Mouse (Mus musculus) erythroblast, embryonic 14.5 days (primary cell): ENCODE measurements around the gene Pts. TPM values are rescaled to one million over a fixed set of nuclear protein-coding genes. Genes with fewer than 3 reads are reported as not detected.

Source experiments
- H3K27me3 ChIP-seq: 2 replicates; pipeline ENCODE4 v1.6.1; 2012; ENCODE audit warnings: inconsistent platforms; ENCODE audit not compliant: control insufficient read depth
- H3K36me3 ChIP-seq: 2 replicates; pipeline ENCODE4 v1.6.1; 2012; ENCODE audit warnings: mild to moderate bottlenecking, inconsistent platforms; ENCODE audit not compliant: control insufficient read depth
- H3K4me1 ChIP-seq: 2 replicates; pipeline ENCODE4 v1.6.1; 2012; ENCODE audit warnings: inconsistent platforms; ENCODE audit not compliant: control insufficient read depth
- H3K4me3 ChIP-seq: replicated peaks from 2 replicates; pipeline ENCODE3; 2012; ENCODE audit warnings: moderate library complexity, mild to moderate bottlenecking, inconsistent platforms
- H3K9me3 ChIP-seq: 2 replicates; pipeline ENCODE4 v1.6.1; 2012; ENCODE audit warnings: low read length, inconsistent platforms, mixed read lengths; ENCODE audit not compliant: control insufficient read depth
- GATA1 ChIP-seq: IDR thresholded peaks from 2 replicates; pipeline ENCODE4 v1.6.1; 2012; ENCODE audit warnings: low read length, inconsistent platforms, mixed read lengths
- TAL1 ChIP-seq: IDR thresholded peaks from 3 replicates; pipeline ENCODE4 v1.6.1; 2012; ENCODE audit warnings: low read length, inconsistent platforms, mixed read lengths
- polyA plus RNA-seq: library from polyadenylated mRNA; stranded (reverse); fragments of >175 nt; gene quantifications from 2 replicates; pipeline ENCODE4 v1.2.3, GENCODE M21; 2012

Gene Pts
- 0.35 and 0.37 TPM in 2 replicates for polyA plus RNA-seq

DNA sequence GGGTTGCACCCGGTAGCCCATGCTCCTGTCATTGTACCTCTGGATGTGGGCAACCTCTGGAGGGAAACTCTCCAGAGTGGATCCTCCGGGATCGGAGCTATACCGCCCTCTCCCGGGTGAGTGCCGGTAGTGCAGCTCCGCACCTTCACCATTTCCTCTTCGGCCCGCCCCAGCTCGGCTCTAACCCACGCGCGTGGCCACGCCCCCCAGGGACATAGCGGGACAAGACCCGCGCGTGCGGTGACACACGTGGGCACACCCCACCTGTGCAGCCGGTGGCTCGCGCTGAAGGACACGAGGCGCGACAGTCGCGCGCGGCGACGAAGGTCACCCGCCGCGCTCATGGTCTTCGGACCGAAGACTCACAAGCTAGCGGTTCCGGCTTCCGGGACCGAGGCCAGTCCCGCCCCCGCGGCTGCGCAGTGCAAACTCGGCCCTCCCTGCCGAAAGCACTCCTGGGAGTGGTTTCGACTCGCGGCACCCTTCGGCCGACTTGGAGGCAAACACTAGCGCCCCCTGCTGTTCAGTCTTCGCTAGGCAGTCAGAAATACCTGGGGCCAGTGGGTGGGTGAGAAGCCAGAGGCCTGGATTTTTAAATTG is at the start of gene Pts:
Gene Pts, minus strand, starts transcription at position 432 of the 600 bp plus-strand sequence.
- Histone ChIP-seq H3K36me3 (peaks cover 16% of the 10 kb centered on the region), H3K4me3 (peak within 1 kb of the TSS; percentile 78), H3K27me3 (no peaks in the 10 kb centered on the region), H3K9me3 (no peaks in the 10 kb centered on the region), H3K4me1 (peaks cover 19% of the 10 kb centered on the region)
- TF ChIP-seq TAL1, result no peak
- TF ChIP-seq GATA1, result no peak

DNA sequence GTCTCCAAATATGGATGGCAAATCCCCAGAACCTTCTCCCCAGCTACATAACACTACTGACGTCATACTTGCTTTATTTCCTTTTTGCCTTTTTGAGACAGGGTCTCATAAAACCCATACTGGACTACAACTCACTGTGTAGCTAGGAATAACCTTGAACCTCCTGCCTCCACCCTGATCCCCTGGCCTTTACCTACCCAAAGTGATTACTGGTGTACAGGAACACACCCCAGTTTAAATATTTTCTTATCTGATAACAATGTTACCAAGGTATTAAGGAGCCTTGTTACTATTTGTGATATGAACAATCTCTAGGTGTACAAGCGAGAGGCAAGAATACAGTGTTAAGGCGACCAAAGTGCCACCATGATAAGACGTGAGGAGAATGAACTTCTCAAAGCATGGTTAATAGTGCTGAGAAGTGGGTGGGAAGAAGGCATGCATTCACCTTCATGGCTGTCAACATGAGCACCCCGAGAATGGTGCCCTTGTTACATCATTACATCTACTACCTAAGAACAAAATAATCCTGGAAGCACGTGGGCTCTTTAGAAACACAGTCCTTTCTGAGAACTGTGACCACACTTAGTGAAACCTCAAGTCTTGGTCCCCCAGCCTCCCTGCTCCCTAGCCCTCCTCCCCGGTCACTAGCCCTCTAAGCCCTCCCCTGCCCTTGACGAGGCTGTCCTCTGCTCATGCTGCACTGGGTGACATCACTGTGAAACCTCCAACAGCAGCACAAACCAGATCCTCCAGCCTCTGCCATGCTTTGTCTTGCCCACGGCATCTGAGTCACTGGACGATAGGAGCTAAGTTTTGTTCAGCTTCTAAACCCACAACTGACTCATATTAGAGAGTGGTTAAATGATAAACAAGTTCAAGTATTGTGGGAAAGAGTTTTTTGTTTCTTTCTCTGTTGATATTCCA is 41.3 kb upstream of the Pts start:
- TF ChIP-seq GATA1, result no peak
- no peak for TF ChIP-seq TAL1
- Histone ChIP-seq H3K36me3 (no peaks in the 10 kb centered on the region), H3K4me1 (no peaks in the 10 kb centered on the region; the same call in 1 of the 2 replicates), H3K9me3 (no peaks in the 10 kb centered on the region), H3K4me3 (no peak overlapping the region), H3K27me3 (no peaks in the 10 kb centered on the region)

DNA sequence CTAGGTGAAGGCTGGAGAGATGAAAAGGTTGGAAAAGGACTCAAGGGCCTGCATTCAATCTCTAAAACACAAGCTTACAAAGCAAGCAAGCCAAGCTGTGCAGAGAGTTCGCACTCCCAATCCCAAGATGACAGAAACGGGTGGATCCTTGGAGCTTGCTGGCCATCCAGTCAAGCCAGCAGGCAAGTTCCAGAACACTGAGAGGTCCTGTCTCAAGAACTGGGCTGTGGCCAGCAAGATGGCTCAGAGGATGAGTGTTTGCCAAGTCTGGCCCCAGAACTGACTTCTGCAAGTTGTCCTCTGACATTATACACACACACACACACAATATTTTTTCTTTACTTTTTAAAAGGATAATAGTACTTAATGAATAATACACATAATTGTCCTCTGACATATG is 39.4 kb upstream of the Pts start:
- Histone ChIP-seq H3K27me3 (no peaks in the 10 kb centered on the region), H3K9me3 (no peaks in the 10 kb centered on the region), H3K36me3 (no peaks in the 10 kb centered on the region), H3K4me3 (no peak overlapping the region), H3K4me1 (no peaks in the 10 kb centered on the region)
- TF ChIP-seq TAL1 (no peak), GATA1 (no peak)

DNA sequence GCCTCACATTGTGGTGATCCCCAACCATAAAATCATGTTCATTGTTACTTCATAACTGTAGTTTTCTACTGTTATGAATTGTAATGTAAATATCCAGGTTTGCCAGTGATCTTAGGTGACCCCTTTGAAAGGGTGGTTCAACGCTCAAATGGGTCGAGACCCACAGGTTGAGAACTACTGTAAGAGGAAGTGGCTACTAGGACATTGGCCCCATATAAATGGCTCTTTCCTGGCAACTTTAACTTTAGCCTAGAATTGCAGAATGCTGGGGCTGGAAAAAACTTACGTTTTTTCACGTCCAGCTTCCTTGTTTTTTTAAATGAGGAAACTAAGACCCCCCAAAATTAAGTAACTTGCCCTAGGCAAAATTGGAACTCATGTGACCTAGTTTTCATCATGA is 38.8 kb upstream of the Pts start:
- Histone ChIP-seq H3K36me3 (no peaks in the 10 kb centered on the region), H3K27me3 (no peaks in the 10 kb centered on the region), H3K4me1 (no peaks in the 10 kb centered on the region), H3K9me3 (no peaks in the 10 kb centered on the region), H3K4me3 (no peak overlapping the region)
- TF ChIP-seq TAL1 (no peak), GATA1 (no peak)

DNA sequence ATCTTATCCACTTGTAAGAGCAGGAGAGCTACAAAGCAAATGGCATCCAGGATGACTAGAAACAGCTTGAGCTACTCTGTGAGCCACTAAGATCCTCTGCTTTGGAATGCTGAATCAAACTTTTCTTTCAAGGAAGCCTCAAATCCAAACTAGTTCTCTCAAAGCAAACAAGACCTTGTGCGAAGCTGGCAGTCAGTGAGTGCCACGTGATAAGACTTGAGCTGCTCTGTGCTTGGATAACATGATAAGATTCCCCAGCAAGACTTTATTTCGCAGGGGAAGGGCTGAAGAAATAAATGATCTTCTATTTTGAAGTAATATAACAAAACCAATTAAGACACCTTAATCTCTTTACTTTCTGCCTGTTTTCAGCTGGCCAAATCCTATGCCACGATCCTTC is 37.4 kb upstream of the Pts start:
- Histone ChIP-seq H3K27me3 (no peaks in the 10 kb centered on the region), H3K4me3 (no peak overlapping the region), H3K9me3 (peaks cover 3% of the 10 kb centered on the region; the same call in 1 of the 2 replicates), H3K36me3 (no peaks in the 10 kb centered on the region), H3K4me1 (no peaks in the 10 kb centered on the region)
- no peak for TF ChIP-seq TAL1
- TF ChIP-seq GATA1, result no peak

DNA sequence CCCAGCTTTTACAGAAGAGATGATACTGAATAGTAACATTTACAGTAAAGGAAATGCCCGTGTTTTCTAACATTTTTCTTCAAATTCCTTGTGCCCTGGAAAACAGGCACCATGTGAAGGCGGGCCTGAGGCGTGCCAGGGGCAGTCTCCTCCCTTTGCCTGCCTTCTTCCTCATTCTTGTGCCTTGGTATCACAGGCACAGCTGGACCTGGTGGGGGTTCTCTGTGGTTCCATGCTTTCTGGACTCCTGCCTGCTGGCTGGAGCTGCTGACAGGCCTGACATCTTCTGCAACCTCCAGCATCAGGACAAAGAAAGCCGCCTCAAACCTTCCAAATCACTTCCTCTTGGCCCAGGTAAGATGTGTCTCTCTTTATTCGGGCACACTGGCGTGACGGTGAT is 36.6 kb upstream of the Pts start:
- Histone ChIP-seq H3K36me3 (no peaks in the 10 kb centered on the region), H3K9me3 (peaks cover 3% of the 10 kb centered on the region; the same call in 1 of the 2 replicates), H3K4me1 (no peaks in the 10 kb centered on the region), H3K27me3 (no peaks in the 10 kb centered on the region), H3K4me3 (no peak overlapping the region)
- no peak for TF ChIP-seq TAL1
- TF ChIP-seq GATA1, result no peak

DNA sequence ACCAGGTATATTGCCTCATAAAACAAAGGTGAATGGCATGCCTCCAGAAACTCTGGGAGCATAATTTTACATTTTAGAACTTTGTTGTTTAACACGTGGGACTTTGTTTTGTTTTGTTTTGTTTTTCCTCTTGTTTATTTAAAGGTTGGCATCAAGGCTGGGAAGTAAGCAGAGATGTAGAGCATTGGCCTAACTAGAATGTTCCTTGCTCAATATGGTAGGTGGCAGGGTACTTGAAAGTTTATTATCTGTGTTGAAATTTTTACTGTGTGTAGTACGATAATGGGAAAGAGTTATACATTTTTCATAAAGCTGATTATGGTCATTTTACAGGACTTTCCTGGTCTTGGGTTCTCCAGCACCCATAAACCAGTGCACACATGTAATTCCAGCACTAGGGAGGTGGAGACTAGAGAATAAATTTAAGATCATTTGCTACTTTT is 33.4 kb upstream of the Pts start:
- no peak for TF ChIP-seq TAL1
- no peak for TF ChIP-seq GATA1
- H3K9me3 ChIP-seq, result peaks cover 3% of the 10 kb centered on the region; the same call in 1 of the 2 replicates
- no peaks in the 10 kb centered on the region for H3K27me3 ChIP-seq
- no peak overlapping the region for H3K4me3 ChIP-seq
- H3K4me1 ChIP-seq, result no peaks in the 10 kb centered on the region
- no peaks in the 10 kb centered on the region for H3K36me3 ChIP-seq

DNA sequence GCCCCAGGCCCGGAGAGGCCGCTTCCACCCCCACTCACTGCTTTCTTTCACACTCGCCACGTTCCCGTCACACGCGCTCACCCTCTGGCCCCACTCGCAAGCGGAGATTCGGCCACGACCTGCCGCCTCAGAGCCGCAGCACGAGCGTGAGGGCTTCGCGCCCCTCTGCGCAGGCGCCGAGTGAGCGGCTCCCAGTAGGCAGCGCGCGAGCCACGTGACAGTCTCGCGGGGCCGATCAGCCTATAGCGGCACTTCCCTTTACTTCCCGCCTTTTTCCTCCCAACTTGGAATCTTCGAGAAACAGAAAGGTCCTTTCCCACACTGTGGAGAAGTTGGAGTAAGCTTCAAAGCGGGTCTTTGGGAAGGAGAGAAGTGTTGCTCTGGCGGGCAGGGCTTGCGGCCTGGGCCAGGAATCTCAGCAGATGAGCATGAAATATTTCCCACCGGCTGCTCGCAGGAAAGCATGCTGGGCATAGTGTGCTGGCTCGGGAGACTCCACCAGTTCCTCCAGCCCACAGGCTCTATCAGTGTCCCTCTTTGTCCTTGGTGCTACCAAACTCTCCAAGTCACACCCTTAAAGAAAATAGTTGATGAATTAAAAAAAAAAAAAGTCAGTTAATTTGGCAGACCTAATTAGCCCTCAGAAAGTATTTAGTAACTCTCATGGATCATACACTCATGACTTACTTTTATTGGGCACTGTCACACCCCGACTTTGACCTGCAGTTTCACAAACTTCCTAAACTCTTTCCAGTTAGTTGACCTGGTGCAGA is 32.8 kb upstream of the Pts start, which contains the start of gene Tex12:
Gene Tex12, minus strand, starts transcription at position 181 of the 773 bp plus-strand sequence.
- Histone ChIP-seq H3K4me1 (no peaks in the 10 kb centered on the region), H3K27me3 (no peaks in the 10 kb centered on the region), H3K4me3 (no peak within 1 kb of the TSS), H3K36me3 (no peaks in the 10 kb centered on the region), H3K9me3 (peaks cover 3% of the 10 kb centered on the region; the same call in 1 of the 2 replicates)
- TF ChIP-seq TAL1 (no peak), GATA1 (no peak)
